Mouse (Mus musculus) heart, embryonic 16.5 days (tissue): ENCODE measurements around the gene Zar1l. TPM values are rescaled to one million over a fixed set of nuclear protein-coding genes. Genes with fewer than 3 reads are reported as not detected.

Experiments
- ATAC-seq: fragments of 200-750 bp; cut with Nextera tagmentation; replicated peaks from 2 replicates; pipeline ENCODE4 v1.8.0; 2017; ENCODE audit warnings: moderate number of reproducible peaks; ENCODE audit not compliant: insufficient read depth, low FRiP score; ENCODE audit errors: extremely low read depth
- H3K27ac ChIP-seq: fragments of 300-500 bp; sonication (generic); 2 replicates; pipeline ENCODE4 v1.5.1; 2014; ENCODE audit warnings: mild to moderate bottlenecking, low read length, control low read depth, moderate library complexity
- H3K27me3 ChIP-seq: fragments of 300-500 bp; sonication (generic); 2 replicates; pipeline ENCODE4 v1.6.1; 2014; ENCODE audit warnings: low read length, mixed read lengths; ENCODE audit not compliant: control insufficient read depth, insufficient read depth
- H3K36me3 ChIP-seq: fragments of 300-500 bp; sonication (generic); 2 replicates; pipeline ENCODE4 v1.6.1; 2014; ENCODE audit not compliant: control insufficient read depth, insufficient read depth
- H3K4me1 ChIP-seq: fragments of 300-500 bp; sonication (generic); 2 replicates; pipeline ENCODE4 v1.6.1; 2014; ENCODE audit warnings: low read length, mixed read lengths; ENCODE audit not compliant: control insufficient read depth, insufficient read depth
- H3K4me2 ChIP-seq: fragments of 300-500 bp; sonication (generic); 2 replicates; pipeline ENCODE4 v1.6.1; 2014; ENCODE audit warnings: low read depth, mild to moderate bottlenecking, control low read depth, low read length
- H3K4me3 ChIP-seq: fragments of 300-500 bp; sonication (generic); 2 replicates; pipeline ENCODE4 v1.5.1; 2014; ENCODE audit warnings: mild to moderate bottlenecking, control low read depth, low read length
- H3K9ac ChIP-seq: fragments of 300-500 bp; sonication (generic); 2 replicates; pipeline ENCODE4 v1.6.1; 2014; ENCODE audit warnings: low read length, control low read depth
- H3K9me3 ChIP-seq: fragments of 300-500 bp; sonication (generic); replicated peaks from 2 replicates; pipeline ENCODE4 v1.6.1; 2016; ENCODE audit warnings: low read length; ENCODE audit not compliant: control insufficient read depth
- WGBS: fragments of 180-500 bp; shearing (Covaris S2); extraction: QIAGEN DNeasy Blood & Tissue Kit; methylation state at CpG from one replicate; pipeline ENCODE4 v1.1.7; 2014; 5-methylcytosine and 5-hydroxymethylcytosine counted together
- polyA plus RNA-seq: library from polyadenylated mRNA; unstranded; fragments of >200 nt; fragmentation: Nextera tagmentation; extraction: Ambion mirVana; gene quantifications from 2 replicates; pipeline ENCODE4 v1.2.1, GENCODE M21; 2015

Zar1l gene
- polyA plus RNA-seq, 1 experiment from 2014 or later, result not detected

GRCm38 (mm10) chr5:150543184-150543583 lies 25.2 kb upstream of the Zar1l start:
- H3K4me3 ChIP-seq, result no peak overlapping the region
- H3K4me2 ChIP-seq, result no peak overlapping the region
- H3K9me3 ChIP-seq, result no peaks in the 10 kb centered on the region
- H3K36me3 ChIP-seq, result peaks cover 16% of the 10 kb centered on the region
- WGBS, result 75% methylated on average over 2 of the region's 2 CpGs
- H3K27me3 ChIP-seq, result no peaks in the 10 kb centered on the region
- H3K9ac ChIP-seq, result no peak overlapping the region
- ATAC-seq, result no peak
- no peak overlapping the region for H3K27ac ChIP-seq
- no peaks in the 10 kb centered on the region for H3K4me1 ChIP-seq

- Histone ChIP-seq H3K9ac (no peak overlapping the region), H3K27ac (no peak overlapping the region), H3K36me3 (peaks cover 26% of the 10 kb centered on the region), H3K4me1 (no peaks in the 10 kb centered on the region), H3K9me3 (no peaks in the 10 kb centered on the region), H3K27me3 (no peaks in the 10 kb centered on the region), H3K4me2 (no peak overlapping the region), H3K4me3 (no peak overlapping the region)
- WGBS, result 95% methylated on average over 1 of the region's 1 CpGs
- no peak for ATAC-seq
These were observed 23.3 kb upstream of the Zar1l start for GRCm38 (mm10) chr5:150541302-150541701.

GRCm38 (mm10) chr5:150525239-150525638 lies 7.3 kb upstream of the Zar1l start:
- H3K27ac ChIP-seq, result no peak overlapping the region
- H3K4me1 ChIP-seq, result peaks cover 11% of the 10 kb centered on the region
- whole genome bisulfite sequencing, result 85% methylated on average over 2 of the region's 2 CpGs

GRCm38 (mm10) chr5:150522867-150523234 lies 4.9 kb upstream of the Zar1l start:
- H3K9me3 ChIP-seq, result no peaks in the 10 kb centered on the region
- H3K27me3 ChIP-seq, result no peaks in the 10 kb centered on the region
- H3K4me3 ChIP-seq, result peak overlapping the region; percentile 90
- peak overlapping the region; percentile 90 for H3K4me2 ChIP-seq
- H3K36me3 ChIP-seq, result peaks cover 2% of the 10 kb centered on the region; the same call in 1 of the 2 replicates
- peak overlapping the region; percentile 94 for H3K9ac ChIP-seq
- peaks cover 11% of the 10 kb centered on the region for H3K4me1 ChIP-seq
- peak overlapping the region; percentile 78 for H3K27ac ChIP-seq
- WGBS, result 8% methylated on average over 11 of the region's 11 CpGs
- no peak for ATAC-seq

More at GRCm38 (mm10) chr5:150525239-150525638, 7.3 kb upstream of the Zar1l start:
- Histone ChIP-seq H3K9me3 (no peaks in the 10 kb centered on the region), H3K4me3 (no peak overlapping the region), H3K36me3 (peaks cover 2% of the 10 kb centered on the region; the same call in 1 of the 2 replicates), H3K27me3 (no peaks in the 10 kb centered on the region), H3K4me2 (no peak overlapping the region), H3K9ac (no peak overlapping the region)
- ATAC-seq, result no peak

GRCm38 (mm10) chr5:150521937-150522866 lies 4.2 kb upstream of the Zar1l start, which contains the start of gene Brca2:
Brca2 (plus strand) TSS chr5:150522630.
- peak within 1 kb of the TSS; percentile 90 for H3K4me3 ChIP-seq
- 7% methylated on average over 53 of the region's 63 CpGs for WGBS
- no peaks in the 10 kb centered on the region for H3K27me3 ChIP-seq
- H3K36me3 ChIP-seq, result peaks cover 2% of the 10 kb centered on the region; the same call in 1 of the 2 replicates
- ATAC-seq, result peak; percentile 92
- peak within 1 kb of the TSS; percentile 78 for H3K27ac ChIP-seq
- H3K9me3 ChIP-seq, result no peaks in the 10 kb centered on the region
- peaks cover 11% of the 10 kb centered on the region for H3K4me1 ChIP-seq
- peak within 1 kb of the TSS; percentile 94 for H3K9ac ChIP-seq
- H3K4me2 ChIP-seq, result peak within 1 kb of the TSS; percentile 90

GRCm38 (mm10) chr5:150519551-150519950 lies 1.6 kb upstream of the Zar1l start:
- Histone ChIP-seq H3K27ac (no peak overlapping the region), H3K4me1 (peaks cover 11% of the 10 kb centered on the region), H3K9ac (no peak overlapping the region), H3K36me3 (no peaks in the 10 kb centered on the region), H3K4me2 (no peak overlapping the region), H3K4me3 (no peak overlapping the region), H3K9me3 (no peaks in the 10 kb centered on the region), H3K27me3 (no peaks in the 10 kb centered on the region)
- WGBS, result 91% methylated on average over 1 of the region's 1 CpGs
- ATAC-seq, result no peak

GRCm38 (mm10) chr5:150514027-150514426 lies 3.9 kb downstream of the Zar1l start:
- Histone ChIP-seq H3K4me2 (no peak overlapping the region), H3K4me1 (no peaks in the 10 kb centered on the region), H3K9ac (no peak overlapping the region), H3K4me3 (no peak overlapping the region), H3K36me3 (no peaks in the 10 kb centered on the region), H3K27me3 (no peaks in the 10 kb centered on the region), H3K27ac (no peak overlapping the region), H3K9me3 (no peaks in the 10 kb centered on the region)
- no peak for ATAC-seq
- 82% methylated on average over 1 of the region's 1 CpGs for WGBS

GRCm38 (mm10) chr5:150513264-150513663 lies 4.7 kb downstream of the Zar1l start:
- H3K27ac ChIP-seq, result no peak overlapping the region
- H3K27me3 ChIP-seq, result no peaks in the 10 kb centered on the region
- 73% methylated on average over 4 of the region's 4 CpGs for WGBS
- no peak overlapping the region for H3K4me3 ChIP-seq
- no peaks in the 10 kb centered on the region for H3K4me1 ChIP-seq
- no peak overlapping the region for H3K9ac ChIP-seq
- H3K4me2 ChIP-seq, result no peak overlapping the region
- no peaks in the 10 kb centered on the region for H3K9me3 ChIP-seq
- no peaks in the 10 kb centered on the region for H3K36me3 ChIP-seq
- ATAC-seq, result no peak

- ATAC-seq, result no peak
- Histone ChIP-seq H3K27ac (no peak overlapping the region), H3K4me3 (no peak overlapping the region), H3K27me3 (no peaks in the 10 kb centered on the region), H3K4me1 (no peaks in the 10 kb centered on the region), H3K36me3 (no peaks in the 10 kb centered on the region), H3K4me2 (no peak overlapping the region), H3K9ac (no peak overlapping the region), H3K9me3 (no peaks in the 10 kb centered on the region)
- 70% methylated on average over 6 of the region's 6 CpGs for WGBS
These were observed 7.3 kb downstream of the Zar1l start for GRCm38 (mm10) chr5:150510451-150511225.
